Mouse (Mus musculus) megakaryocyte-erythroid progenitor cell, adult 5-6 weeks (primary cell): Measurements from ENCODE around the gene Slc25a45. TPM values are rescaled to one million over a fixed set of nuclear protein-coding genes. Genes with fewer than 3 reads are reported as not detected.

Experiments used
- ATAC-seq: replicated peaks from 2 replicates; pipeline ENCODE4 v1.8.0; 2016; ENCODE audit warnings: mild to moderate bottlenecking, inconsistent platforms; ENCODE audit not compliant: severe bottlenecking, poor library complexity, low FRiP score, low TSS enrichment
- total RNA-seq, 2 experiments: library from RNA; stranded (forward) in 1 of 2; stranded (reverse) in 1 of 2; fragments of 200-1000, 215-1000 nt in 1 of 2; fragments of >200 nt in 1 of 2; fragmentation: Nextera tagmentation in 1 of 2; gene quantifications; 2 replicates each; pipeline ENCODE4 v1.2.3; 2014 to 2017

Gene Slc25a45
- 10.0 and 20.1 TPM in 2 replicates for total RNA-seq (2014; fragmentation: Nextera tagmentation)
- total RNA-seq (2017), result 11.7 and 11.9 TPM in 2 replicates

GRCm38 (mm10) chr19:5877618-5878361 is at the start of gene Slc25a45:
Slc25a45 (plus strand) TSS chr19:5877808.
- ATAC-seq, result peak; percentile 63

DNA sequence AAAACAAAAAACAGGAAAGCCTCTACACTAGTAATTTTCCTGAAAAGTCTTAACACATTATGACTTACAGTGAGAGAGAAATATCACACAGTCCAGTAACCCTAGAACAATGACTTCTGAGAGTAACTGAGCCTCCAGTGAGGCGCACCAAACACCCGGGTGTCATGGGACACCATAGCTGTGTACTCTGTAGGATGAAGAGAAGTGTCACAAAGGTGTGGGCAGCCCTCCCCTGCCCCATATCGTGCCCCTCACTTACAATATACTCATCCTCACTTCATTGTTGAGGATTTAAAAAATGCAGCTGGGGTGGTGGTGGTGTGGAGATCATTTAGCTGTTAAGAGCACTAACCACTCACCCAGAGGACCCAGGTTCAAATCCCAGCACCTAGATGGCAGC is 49.5 kb upstream of the Slc25a45 start:
- ATAC-seq, result no peak

DNA sequence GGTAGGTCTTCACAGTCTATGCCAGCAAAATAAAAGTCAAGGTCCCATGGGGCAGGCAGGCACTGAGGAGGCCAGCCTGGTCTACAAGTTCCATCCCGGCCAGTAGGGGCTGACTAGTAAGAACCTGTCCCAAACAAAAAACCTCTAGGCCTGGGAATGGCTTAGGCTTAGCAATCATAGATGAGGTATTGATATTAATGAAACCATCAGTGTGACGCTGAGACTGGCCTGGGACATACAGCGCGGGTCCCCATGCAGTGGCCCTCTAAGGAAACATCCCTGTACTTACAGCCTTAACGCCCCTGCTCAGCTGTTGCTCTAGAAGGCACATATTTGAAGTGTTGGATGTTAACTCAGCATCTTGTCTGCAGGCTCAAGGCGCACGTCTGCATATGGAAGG is 48.7 kb upstream of the Slc25a45 start:
- no peak for ATAC-seq

- no peak for ATAC-seq
These were observed 47.5 kb upstream of the Slc25a45 start for GRCm38 (mm10) chr19:5829958-5830615.

GRCm38 (mm10) chr19:5830776-5831175 is 46.8 kb upstream of the Slc25a45 start:
- ATAC-seq, result no peak

- no peak for ATAC-seq
These were observed 46.2 kb upstream of the Slc25a45 start for GRCm38 (mm10) chr19:5831224-5831957.

DNA sequence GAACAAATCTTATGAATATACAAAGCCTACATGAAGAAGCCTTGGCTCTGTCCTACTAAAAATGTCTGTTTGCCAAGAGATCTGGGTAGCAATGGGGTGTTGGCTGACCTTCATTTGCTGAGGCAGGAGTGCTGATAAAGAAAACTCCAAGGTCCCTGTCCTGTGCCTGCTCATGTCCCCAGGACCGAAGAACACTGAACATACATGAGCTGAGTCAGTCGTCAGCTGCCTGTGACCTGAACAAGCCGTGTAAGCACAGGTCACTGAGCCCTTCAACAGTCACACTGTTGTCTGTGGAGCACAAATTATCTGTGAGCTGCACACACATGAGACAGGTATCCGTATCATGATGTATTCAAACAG is 45.7 kb upstream of the Slc25a45 start:
- ATAC-seq, result no peak

GRCm38 (mm10) chr19:5832326-5832725 is 45.3 kb upstream of the Slc25a45 start:
- ATAC-seq, result no peak

GRCm38 (mm10) chr19:5833287-5834100 is 44.1 kb upstream of the Slc25a45 start:
- ATAC-seq, result no peak

DNA sequence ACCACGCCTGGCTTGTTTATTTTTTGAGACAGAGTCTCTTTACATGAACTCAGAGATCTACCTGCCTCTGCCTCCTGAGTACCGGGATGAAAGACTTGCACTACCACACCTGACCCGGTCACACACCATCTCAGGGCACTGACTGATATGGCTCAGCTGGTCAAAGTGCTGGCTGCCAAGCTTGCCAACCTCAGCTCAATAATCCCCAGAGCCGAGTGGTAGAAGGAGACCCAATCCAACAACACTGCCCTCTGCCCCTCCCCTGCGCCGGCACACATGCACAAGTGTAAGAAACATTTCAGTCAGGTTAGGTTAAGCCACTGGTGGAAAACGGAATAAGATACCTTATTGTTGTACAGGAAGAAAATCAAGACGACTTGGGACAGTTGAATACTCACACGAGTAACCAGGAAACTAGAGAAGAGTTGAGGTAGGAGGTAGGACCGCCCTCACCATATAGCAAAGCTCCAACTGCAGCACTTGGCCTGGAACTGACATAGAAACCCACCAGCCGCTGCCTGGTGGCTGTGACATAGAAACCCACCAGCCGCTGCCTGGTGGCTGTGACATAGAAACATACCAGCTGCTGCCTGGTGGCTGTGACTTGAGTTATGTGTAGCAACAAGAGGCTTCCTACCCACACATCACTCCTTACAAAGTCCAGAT is 43.2 kb upstream of the Slc25a45 start:
- ATAC-seq, result no peak

- ATAC-seq, result no peak
These were observed 42.3 kb upstream of the Slc25a45 start for GRCm38 (mm10) chr19:5835054-5835921.

- no peak for ATAC-seq
These were observed 41.6 kb upstream of the Slc25a45 start for GRCm38 (mm10) chr19:5835922-5836430.

DNA sequence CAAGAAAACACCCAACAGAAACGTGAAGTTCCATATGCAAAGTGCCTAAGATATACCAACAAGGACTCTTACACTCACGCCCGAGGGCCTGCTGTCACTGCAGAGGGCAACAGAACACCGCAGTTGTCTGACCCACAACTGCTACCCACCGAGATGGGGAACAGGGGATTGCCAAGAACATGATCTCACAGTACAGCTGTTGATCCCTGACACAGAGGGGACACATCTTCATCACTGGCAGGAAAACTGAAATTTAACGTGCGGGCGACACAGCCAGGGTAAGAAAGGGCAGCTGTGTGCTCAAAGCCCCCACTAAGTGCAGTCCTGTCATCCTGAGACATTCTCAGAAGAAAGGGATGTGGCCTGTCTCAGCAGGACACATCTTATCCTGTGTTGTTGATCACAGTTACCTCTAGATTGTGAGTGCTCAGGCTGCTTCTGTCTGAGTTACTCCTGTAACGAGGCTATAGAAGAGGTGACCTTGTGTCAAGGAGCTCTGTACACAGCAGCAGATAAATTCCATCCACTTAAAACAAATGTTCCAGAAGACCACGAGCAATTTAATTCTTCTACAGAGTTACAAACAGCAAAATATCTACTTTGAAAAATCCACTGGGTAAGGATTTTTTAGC is 40.6 kb upstream of the Slc25a45 start:
- no peak for ATAC-seq

GRCm38 (mm10) chr19:5837606-5838005 is 40.0 kb upstream of the Slc25a45 start:
- no peak for ATAC-seq

DNA sequence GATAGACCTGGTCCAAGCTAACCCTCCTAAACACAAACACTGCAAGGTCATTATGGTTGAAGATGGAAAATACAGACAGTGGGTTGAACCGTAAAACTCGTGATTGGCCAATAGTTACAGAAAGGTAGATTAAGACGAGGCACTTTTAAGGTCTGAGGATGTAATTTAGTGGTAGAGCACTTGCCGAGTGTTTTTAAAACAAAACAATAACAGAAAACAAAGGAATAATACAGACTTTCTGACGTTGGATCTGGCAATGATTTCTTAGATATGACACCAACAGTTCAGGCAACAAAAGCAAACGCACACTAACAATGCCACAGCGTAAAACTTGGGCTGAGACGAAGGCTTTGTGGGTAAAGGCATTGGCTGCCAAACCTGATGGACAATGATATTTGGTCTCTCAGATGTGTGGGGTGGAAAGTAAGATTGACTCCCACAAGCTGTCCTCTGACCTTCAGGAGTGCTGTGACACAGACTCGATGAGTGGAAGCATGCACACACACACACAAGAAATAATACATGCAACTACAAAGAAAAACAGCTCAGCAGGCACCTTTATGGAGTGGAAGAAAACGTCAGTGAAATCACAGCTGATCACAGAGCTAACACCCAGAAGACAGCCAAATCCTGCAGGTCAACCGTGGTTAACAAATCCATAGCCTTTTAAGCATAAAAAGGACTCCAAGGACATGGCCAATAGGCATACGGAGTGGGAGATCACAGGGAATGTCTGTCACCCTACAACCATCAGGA is 39.3 kb upstream of the Slc25a45 start:
- ATAC-seq, result no peak

GRCm38 (mm10) chr19:5838892-5839165 is 38.8 kb upstream of the Slc25a45 start:
- ATAC-seq, result no peak
